Mouse (Mus musculus): ENCODE results near the gene Kit. TPM values are rescaled to one million over a fixed set of nuclear protein-coding genes. Genes with fewer than 3 reads are reported as not detected.

The Kit gene
- 13.0 TPM in 2 replicates for polyA plus RNA-seq (2015; fragmentation: Nextera tagmentation; extraction: Ambion mirVana)

GRCm38 (mm10) chr5:75574852-75575566 lies at the start of gene Kit:
Gene Kit, plus strand, starts transcription at chr5:75574916.
- Histone ChIP-seq H3K27me3 (ENCODE audit: control insufficient read depth, insufficient read depth, low read length) (peaks cover 12% of the 10 kb centered on the region), H3K4me2 (ENCODE audit: low read depth, low read length) (peak within 1 kb of the TSS; percentile 97), H3K9me3 (replicated peaks; ENCODE audit: control insufficient read depth, low read length) (no peaks in the 10 kb centered on the region), H3K27ac (ENCODE audit: low read length) (no peak within 1 kb of the TSS), H3K4me3 (ENCODE audit: low read length) (peak within 1 kb of the TSS; percentile 74), H3K4me1 (ENCODE audit: control insufficient read depth, insufficient read depth, low read length) (no peaks in the 10 kb centered on the region), H3K36me3 (ENCODE audit: control insufficient read depth, insufficient read depth) (no peaks in the 10 kb centered on the region), H3K9ac (ENCODE audit: low read length) (peak within 1 kb of the TSS; percentile 64)
- WGBS: under 1% methylated on average over 65 of the region's 65 CpGs
- peak; percentile 83 for ATAC-seq (replicated peaks; ENCODE audit: extremely low read depth, insufficient read depth, low FRiP score)

- Histone ChIP-seq H3K27ac (ENCODE audit: low read length) (no peak overlapping the region), H3K4me3 (ENCODE audit: low read length) (no peak overlapping the region), H3K27me3 (ENCODE audit: control insufficient read depth, insufficient read depth, low read length) (no peaks in the 10 kb centered on the region), H3K4me2 (ENCODE audit: low read depth, low read length) (no peak overlapping the region), H3K9me3 (replicated peaks; ENCODE audit: control insufficient read depth, low read length) (0 out of 2 replicates have a peak, but pooled peaks cover under 1% of the 10 kb centered on the region), H3K9ac (ENCODE audit: low read length) (no peak overlapping the region), H3K36me3 (ENCODE audit: control insufficient read depth, insufficient read depth) (no peaks in the 10 kb centered on the region), H3K4me1 (ENCODE audit: control insufficient read depth, insufficient read depth, low read length) (peaks cover 6% of the 10 kb centered on the region)
- no peak for ATAC-seq (replicated peaks; ENCODE audit: extremely low read depth, insufficient read depth, low FRiP score)
- WGBS: 39% methylated on average over 3 of the region's 3 CpGs
Measured at GRCm38 (mm10) chr5:75536156-75536555, 38.6 kb upstream of the Kit start.

GRCm38 (mm10) chr5:75537717-75538116 lies 37.0 kb upstream of the Kit start:
- WGBS: 47% methylated on average over 4 of the region's 4 CpGs
- H3K27me3 ChIP-seq (ENCODE audit: control insufficient read depth, insufficient read depth, low read length): no peaks in the 10 kb centered on the region
- H3K9me3 ChIP-seq (replicated peaks; ENCODE audit: control insufficient read depth, low read length): no peaks in the 10 kb centered on the region
- H3K4me3 ChIP-seq (ENCODE audit: low read length): no peak overlapping the region
- H3K4me1 ChIP-seq (ENCODE audit: control insufficient read depth, insufficient read depth, low read length): peaks cover 6% of the 10 kb centered on the region
- no peak overlapping the region for H3K27ac ChIP-seq (ENCODE audit: low read length)
- H3K4me2 ChIP-seq (ENCODE audit: low read depth, low read length): no peak overlapping the region
- no peak overlapping the region for H3K9ac ChIP-seq (ENCODE audit: low read length)
- ATAC-seq (replicated peaks; ENCODE audit: extremely low read depth, insufficient read depth, low FRiP score): no peak
- H3K36me3 ChIP-seq (ENCODE audit: control insufficient read depth, insufficient read depth): no peaks in the 10 kb centered on the region

GRCm38 (mm10) chr5:75538458-75538857 lies 36.3 kb upstream of the Kit start:
- H3K27ac ChIP-seq (ENCODE audit: low read length): no peak overlapping the region

DNA sequence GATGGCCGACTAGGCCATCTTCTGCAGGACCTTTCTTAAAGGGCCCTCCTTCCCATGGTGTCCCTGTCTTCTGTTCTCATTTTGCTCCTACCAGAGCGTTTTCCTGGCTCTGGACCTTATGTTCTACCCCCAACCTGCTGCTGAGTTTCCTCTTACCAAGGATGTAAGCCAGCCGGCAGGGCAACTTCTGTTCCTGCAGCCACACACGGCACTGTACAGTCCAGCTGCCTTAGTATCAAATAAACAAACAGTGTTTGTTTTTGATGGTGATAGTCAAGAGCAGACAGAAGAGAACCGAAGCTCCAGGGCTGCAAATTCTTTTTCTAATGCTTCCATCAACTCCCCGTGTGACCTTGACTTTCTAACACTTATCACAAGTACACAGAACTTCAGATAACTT lies 35.6 kb upstream of the Kit start:
- H3K4me2 ChIP-seq (ENCODE audit: low read depth, low read length): peak overlapping the region; percentile 46
- no peak for ATAC-seq (replicated peaks; ENCODE audit: extremely low read depth, insufficient read depth, low FRiP score)
- H3K27me3 ChIP-seq (ENCODE audit: control insufficient read depth, insufficient read depth, low read length): no peaks in the 10 kb centered on the region
- 13% methylated on average over 6 of the region's 6 CpGs for WGBS
- peaks cover 6% of the 10 kb centered on the region for H3K4me1 ChIP-seq (ENCODE audit: control insufficient read depth, insufficient read depth, low read length)
- no peak overlapping the region for H3K9ac ChIP-seq (ENCODE audit: low read length)
- H3K4me3 ChIP-seq (ENCODE audit: low read length): no peak overlapping the region
- H3K9me3 ChIP-seq (replicated peaks; ENCODE audit: control insufficient read depth, low read length): no peaks in the 10 kb centered on the region
- no peaks in the 10 kb centered on the region for H3K36me3 ChIP-seq (ENCODE audit: control insufficient read depth, insufficient read depth)
- peak overlapping the region; percentile 43; the same call in 1 of the 2 replicates for H3K27ac ChIP-seq (ENCODE audit: low read length)

More at GRCm38 (mm10) chr5:75538458-75538857, 36.3 kb upstream of the Kit start:
- Histone ChIP-seq H3K4me1 (ENCODE audit: control insufficient read depth, insufficient read depth, low read length) (peaks cover 6% of the 10 kb centered on the region), H3K27me3 (ENCODE audit: control insufficient read depth, insufficient read depth, low read length) (no peaks in the 10 kb centered on the region), H3K36me3 (ENCODE audit: control insufficient read depth, insufficient read depth) (no peaks in the 10 kb centered on the region), H3K9me3 (replicated peaks; ENCODE audit: control insufficient read depth, low read length) (no peaks in the 10 kb centered on the region), H3K4me2 (ENCODE audit: low read depth, low read length) (no peak overlapping the region), H3K4me3 (ENCODE audit: low read length) (no peak overlapping the region), H3K9ac (ENCODE audit: low read length) (no peak overlapping the region)
- ATAC-seq (replicated peaks; ENCODE audit: extremely low read depth, insufficient read depth, low FRiP score): no peak
- 49% methylated on average over 4 of the region's 4 CpGs for WGBS

DNA sequence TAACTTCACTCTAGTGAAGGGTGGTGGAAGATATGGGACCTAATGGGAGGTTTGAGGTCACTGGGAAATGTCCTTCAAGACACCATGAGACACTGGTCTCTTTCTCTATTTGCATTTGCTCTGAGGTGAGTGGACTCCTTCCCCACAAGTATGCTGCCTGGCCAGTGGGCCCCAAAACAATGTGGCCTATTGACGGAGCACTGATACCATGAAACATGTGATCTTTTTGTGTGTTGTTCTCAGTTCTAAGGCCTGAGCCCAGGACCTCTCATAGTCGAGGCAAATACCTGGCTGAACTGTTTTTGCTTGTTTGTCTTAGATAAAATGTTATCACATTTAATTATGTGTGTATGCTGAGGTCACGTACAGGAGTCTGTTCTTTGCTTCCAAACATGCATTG lies 31.0 kb upstream of the Kit start:
- Histone ChIP-seq H3K4me3 (ENCODE audit: low read length) (no peak overlapping the region), H3K27me3 (ENCODE audit: control insufficient read depth, insufficient read depth, low read length) (no peaks in the 10 kb centered on the region), H3K4me2 (ENCODE audit: low read depth, low read length) (no peak overlapping the region), H3K27ac (ENCODE audit: low read length) (no peak overlapping the region), H3K4me1 (ENCODE audit: control insufficient read depth, insufficient read depth, low read length) (peaks cover 6% of the 10 kb centered on the region), H3K9me3 (replicated peaks; ENCODE audit: control insufficient read depth, low read length) (no peaks in the 10 kb centered on the region), H3K36me3 (ENCODE audit: control insufficient read depth, insufficient read depth) (no peaks in the 10 kb centered on the region), H3K9ac (ENCODE audit: low read length) (no peak overlapping the region)
- ATAC-seq (replicated peaks; ENCODE audit: extremely low read depth, insufficient read depth, low FRiP score): no peak
- WGBS: 70% methylated on average over 3 of the region's 3 CpGs

- Histone ChIP-seq H3K4me3 (ENCODE audit: low read length) (no peak overlapping the region), H3K27me3 (ENCODE audit: control insufficient read depth, insufficient read depth, low read length) (no peaks in the 10 kb centered on the region), H3K4me1 (ENCODE audit: control insufficient read depth, insufficient read depth, low read length) (no peaks in the 10 kb centered on the region), H3K4me2 (ENCODE audit: low read depth, low read length) (no peak overlapping the region), H3K27ac (ENCODE audit: low read length) (no peak overlapping the region), H3K9ac (ENCODE audit: low read length) (no peak overlapping the region), H3K9me3 (replicated peaks; ENCODE audit: control insufficient read depth, low read length) (no peaks in the 10 kb centered on the region), H3K36me3 (ENCODE audit: control insufficient read depth, insufficient read depth) (no peaks in the 10 kb centered on the region)
- WGBS: 61% methylated on average over 14 of the region's 14 CpGs
- no peak for ATAC-seq (replicated peaks; ENCODE audit: extremely low read depth, insufficient read depth, low FRiP score)
Measured at GRCm38 (mm10) chr5:75544472-75545264, 30.0 kb upstream of the Kit start.

DNA sequence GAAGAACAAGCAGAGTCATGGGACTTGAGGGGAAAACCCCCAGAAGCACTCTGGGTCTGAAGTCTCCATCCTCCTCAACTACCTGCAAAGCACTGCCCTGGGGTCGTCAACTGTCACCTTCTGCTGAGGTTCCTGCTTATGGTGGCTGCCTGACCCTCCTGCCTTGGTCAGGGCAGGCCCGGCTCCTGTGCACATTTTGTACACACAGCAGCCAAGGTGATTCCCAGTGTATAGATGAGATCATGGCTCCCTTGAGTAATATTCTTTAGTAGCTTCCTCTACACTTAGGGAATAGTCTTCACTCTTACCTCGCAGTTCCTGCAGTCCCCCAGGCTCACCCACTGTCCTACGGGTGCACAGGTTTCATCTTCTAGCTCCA lies 29.5 kb upstream of the Kit start:
- H3K9ac ChIP-seq (ENCODE audit: low read length): no peak overlapping the region
- H3K9me3 ChIP-seq (replicated peaks; ENCODE audit: control insufficient read depth, low read length): no peaks in the 10 kb centered on the region; the same call in 1 of the 2 replicates
- H3K4me1 ChIP-seq (ENCODE audit: control insufficient read depth, insufficient read depth, low read length): no peaks in the 10 kb centered on the region
- no peak overlapping the region for H3K4me3 ChIP-seq (ENCODE audit: low read length)
- no peaks in the 10 kb centered on the region for H3K36me3 ChIP-seq (ENCODE audit: control insufficient read depth, insufficient read depth)
- no peaks in the 10 kb centered on the region for H3K27me3 ChIP-seq (ENCODE audit: control insufficient read depth, insufficient read depth, low read length)
- no peak overlapping the region for H3K4me2 ChIP-seq (ENCODE audit: low read depth, low read length)
- H3K27ac ChIP-seq (ENCODE audit: low read length): no peak overlapping the region
- no peak for ATAC-seq (replicated peaks; ENCODE audit: extremely low read depth, insufficient read depth, low FRiP score)
- WGBS: 78% methylated on average over 4 of the region's 4 CpGs

- H3K4me1 ChIP-seq (ENCODE audit: control insufficient read depth, insufficient read depth, low read length): no peaks in the 10 kb centered on the region
- H3K9ac ChIP-seq (ENCODE audit: low read length): no peak overlapping the region
- no peaks in the 10 kb centered on the region for H3K27me3 ChIP-seq (ENCODE audit: control insufficient read depth, insufficient read depth, low read length)
- no peak overlapping the region for H3K27ac ChIP-seq (ENCODE audit: low read length)
- H3K9me3 ChIP-seq (replicated peaks; ENCODE audit: control insufficient read depth, low read length): no peaks in the 10 kb centered on the region; the same call in none of the 2 replicates
- no peaks in the 10 kb centered on the region for H3K36me3 ChIP-seq (ENCODE audit: control insufficient read depth, insufficient read depth)
- WGBS: 81% methylated on average over 3 of the region's 3 CpGs
- H3K4me2 ChIP-seq (ENCODE audit: low read depth, low read length): no peak overlapping the region
- no peak for ATAC-seq (replicated peaks; ENCODE audit: extremely low read depth, insufficient read depth, low FRiP score)
- H3K4me3 ChIP-seq (ENCODE audit: low read length): no peak overlapping the region
Measured at GRCm38 (mm10) chr5:75553021-75553420, 21.7 kb upstream of the Kit start.

All from heart, embryonic 16.5 days (tissue).